Mouse (Mus musculus) kidney, postnatal 4 days (tissue): ENCODE measurements around the gene Ankrd12.
"Not testable (repeated sequence)": the region's sequence is repeated elsewhere in the genome, so short reads cannot be mapped to it uniquely, and the experiment has no call there.

ENCODE experiments used
- DNase-seq, 2 experiments: peaks; one replicate each; pipeline ENCODE4 v3.0.0; 2021; ENCODE audit warnings: mixed read lengths in 2 of 2

The Ankrd12 gene

DNA sequence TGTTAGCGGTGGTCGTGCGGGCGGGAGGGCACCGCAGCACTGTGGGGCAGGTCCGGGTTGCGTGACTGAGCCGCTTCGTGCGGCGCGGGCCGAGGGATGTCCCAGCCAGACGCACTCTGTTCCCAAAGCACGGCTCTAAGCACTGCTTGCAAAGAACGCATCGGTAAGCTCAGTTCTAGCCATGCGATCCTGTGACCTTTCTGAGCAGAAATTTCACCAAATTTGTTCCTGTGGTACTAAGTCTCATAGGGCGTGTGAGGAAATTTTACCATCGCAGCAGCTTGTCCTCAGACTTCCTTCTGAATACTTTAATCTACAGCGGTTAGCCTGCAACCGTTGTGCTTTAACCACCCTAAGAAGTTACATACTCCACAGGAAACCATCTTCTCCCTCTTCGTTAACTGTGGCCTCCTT, 555 bp upstream of the Ankrd12 start:
- DNase-seq = no peak

DNA sequence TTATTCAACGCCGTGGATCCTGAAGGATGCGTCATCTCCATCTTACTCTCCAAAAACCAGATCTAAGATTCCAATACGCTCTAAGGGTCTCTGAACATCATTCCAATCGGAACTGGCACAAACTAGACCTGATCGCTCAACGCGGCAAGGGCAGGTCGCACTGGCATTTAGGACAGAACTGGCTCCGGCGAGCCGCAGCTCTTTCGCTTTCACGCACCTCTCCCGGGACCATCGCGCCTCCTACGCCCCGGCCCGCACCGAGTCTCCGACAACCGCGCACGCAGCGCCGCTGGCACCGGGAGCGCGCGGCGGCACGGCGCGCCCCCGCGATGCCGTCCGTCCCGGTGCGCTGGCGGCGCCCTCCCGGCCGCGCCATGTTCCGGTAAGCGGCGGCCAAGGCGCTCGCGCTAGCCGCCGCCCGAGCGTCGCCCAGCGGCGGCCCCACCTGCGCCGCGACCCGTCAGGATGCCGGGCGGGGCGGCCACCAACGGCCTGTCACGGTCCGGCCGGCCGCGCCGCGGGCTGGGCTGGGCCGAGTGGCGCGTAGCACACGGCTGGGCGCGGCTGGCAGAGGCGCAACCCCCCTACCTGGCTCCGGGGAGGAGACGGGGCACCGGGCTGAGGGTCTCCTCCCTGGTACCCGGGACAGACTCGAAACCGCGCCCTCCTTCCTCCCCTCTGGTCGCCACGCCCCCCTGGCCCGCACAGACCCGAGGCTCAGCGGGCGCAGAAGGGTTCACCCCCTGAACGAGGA, 538 bp downstream of the Ankrd12 start:
- DNase-seq = peak; percentile 47 to 62

DNA sequence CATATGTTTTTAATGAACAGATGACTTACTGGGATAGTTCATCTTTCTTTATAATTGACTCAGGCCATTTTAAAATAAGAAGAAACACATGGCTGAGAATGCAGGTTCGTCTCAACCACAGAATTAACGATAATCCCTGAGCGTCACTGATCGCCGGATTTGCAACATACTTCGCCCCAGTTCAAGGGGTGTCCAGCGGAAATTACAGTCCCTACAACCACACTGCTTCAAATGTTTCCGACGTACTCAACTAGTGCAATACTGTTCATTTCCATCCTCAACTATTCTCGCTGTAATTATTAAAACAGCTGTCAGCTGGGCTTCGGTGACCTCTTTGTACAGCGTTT, 1.1 kb downstream of the Ankrd12 start:
- DNase-seq = no peak

DNA sequence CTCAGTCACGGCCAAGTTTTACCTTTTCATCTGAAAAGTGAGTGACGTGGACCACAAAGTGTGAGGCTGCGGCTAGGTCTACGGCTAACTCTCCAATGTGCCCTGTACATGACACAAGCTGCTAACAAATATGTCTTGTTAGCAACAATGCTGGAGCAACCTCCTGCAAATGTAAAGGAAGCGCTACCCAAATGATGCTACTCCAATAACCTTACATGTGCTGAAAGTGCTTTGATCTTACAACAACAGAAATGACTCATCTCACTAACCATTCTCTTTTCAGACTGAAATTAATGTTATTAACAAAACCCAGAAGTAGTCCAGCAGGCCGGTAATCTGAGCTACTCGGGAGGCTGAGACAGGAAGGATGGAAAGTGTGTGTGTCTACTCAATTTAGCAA, 2.9 kb downstream of the Ankrd12 start:
- DNase-seq = no peak

DNA sequence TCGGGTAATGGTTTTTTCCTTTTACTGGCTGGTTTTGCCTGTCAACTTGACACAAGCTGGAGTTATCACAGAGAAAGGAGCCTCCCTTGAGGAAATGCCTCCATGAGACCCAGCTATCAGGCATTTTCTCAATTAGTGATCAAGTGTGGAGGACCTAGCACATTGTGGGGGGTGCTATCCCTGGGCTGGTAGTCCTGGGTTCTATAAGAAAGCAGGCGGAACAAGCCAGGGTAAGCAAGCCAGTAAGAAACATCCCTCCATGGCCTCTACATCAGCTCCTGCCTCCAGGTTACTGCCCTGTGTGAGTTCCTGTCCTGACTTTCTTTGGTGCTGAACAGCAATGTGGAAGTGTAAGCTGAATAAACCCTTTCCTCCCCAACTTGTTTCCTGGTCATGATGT, 7.9 kb downstream of the Ankrd12 start:
- DNase-seq = not testable (repeated sequence)

DNA sequence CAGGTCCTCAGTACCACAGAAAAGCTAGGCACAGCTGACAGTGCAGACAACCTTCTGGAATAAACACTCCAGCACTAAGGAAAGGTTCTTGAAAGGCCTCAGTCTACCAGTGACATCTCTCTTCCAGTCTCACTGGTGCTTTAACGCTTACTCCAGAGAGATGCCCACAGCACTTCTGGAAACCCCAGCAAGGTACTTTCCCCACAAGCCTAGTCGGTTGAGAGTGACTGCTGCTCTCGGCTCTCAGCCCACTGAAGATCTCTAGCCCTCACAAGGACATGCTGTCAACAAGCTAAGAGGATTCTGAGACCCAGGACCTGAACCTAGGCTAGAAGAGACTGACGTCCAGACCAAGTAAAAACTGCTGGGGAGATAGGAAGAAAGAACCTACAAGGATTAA, 11.8 kb downstream of the Ankrd12 start:
- DNase-seq = no peak

DNA sequence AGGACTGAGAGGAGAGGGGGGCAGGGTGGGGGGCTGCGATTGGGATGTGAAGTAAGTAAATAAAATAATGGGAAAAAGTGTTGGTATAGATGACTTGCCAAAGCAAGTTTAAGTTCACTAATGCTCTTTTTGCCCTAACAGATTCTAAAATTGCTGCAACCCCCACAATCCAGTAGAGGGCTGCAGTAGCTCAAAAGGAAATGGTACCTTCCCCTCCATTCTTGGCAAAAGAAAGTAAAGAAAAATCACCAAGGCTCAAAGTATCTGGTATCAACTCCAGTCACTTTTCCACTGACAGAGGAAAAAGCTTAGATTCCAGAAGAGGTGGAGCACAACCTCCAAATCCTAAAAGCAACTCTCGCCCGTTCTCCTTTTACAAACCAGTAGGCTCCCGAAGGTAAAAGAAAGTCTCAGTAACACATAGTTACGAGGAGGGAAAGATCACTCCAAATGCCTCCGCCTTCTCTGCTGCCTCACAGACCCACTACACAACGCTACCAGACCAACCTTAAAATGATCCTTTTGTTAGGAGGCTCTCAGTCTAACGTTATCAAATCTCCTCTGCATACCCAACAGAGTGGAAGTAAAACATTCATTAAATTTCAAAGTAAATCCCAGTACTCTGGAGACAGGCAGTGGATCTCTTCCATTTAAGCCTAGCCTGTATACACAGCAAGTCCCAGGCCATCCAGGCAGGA, 15.5 kb downstream of the Ankrd12 start:
- no peak for DNase-seq

DNA sequence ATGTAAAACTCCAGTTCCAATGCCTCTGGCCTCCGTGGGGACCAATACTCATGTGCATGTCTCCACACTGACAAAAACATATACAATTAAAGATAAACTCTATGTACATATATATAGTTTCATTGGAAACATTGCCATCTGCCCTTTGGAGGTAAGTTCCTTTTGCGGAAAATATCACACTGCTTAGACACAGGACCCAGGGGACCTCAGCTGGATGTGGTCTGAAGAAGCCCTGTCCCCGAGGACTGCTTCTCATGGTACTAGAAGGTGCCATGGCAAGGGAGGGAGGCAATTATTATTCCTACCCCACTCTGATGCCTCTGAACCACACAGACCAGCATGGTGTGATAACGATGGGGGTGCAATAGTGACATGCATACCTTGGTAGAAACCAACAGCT, 18.7 kb downstream of the Ankrd12 start:
- no peak for DNase-seq

DNA sequence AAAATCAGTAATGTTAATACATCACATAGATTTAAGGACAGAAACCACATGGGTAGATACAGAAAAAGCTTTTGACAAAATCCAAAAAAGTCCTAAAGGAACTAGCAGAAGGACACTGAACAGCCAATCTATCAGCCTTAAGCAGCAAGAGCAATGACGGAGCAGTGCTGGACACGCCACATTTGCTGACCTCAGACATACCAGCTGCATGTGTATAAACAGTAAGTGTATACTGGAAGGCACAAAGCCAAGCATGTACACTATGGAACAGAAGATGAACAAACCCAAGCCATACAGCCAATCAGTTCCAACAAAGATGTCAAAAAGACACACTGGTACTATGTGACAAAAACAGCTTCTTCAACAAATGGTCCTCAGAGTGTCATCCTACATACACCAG, 19.7 kb downstream of the Ankrd12 start:
- DNase-seq = no peak

DNA sequence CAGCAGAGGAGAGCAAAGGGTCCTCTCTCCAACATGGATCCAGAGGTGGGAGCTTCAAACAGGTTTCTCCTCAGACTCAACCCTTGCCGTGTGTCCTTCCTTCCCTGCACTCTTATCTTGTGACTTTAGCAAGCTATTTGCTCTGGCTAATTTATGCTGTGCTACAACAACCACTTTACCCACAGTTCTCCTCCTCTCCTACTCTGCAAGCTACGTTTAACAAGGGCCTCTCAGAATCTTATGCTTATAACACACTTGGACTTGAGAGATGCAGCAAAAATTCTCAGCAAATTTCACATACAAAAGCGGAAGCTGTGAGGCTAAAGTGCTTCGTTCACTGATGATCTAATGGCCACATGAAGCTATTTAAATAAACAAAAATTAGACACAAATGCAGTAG, 23.5 kb downstream of the Ankrd12 start:
- no peak for DNase-seq

DNA sequence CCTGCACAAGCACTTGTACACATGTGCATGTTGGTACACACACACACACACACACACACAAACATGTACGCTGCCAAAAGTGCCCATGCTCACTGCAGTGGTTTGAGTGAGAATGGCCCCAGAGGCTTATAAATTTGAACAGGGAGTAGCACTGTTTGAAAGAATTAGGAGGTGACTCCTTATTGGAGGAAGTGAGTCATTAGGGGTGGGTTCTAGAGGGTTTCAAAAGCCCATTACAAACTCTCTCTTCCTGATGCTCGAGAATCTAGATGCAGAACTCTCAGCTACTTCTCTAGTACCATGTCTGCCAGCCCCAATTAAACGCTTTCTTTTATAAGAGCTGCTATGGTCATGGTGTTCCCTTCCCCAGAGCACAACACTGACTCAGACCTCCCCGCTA, 28.1 kb downstream of the Ankrd12 start:
- no peak for DNase-seq

DNA sequence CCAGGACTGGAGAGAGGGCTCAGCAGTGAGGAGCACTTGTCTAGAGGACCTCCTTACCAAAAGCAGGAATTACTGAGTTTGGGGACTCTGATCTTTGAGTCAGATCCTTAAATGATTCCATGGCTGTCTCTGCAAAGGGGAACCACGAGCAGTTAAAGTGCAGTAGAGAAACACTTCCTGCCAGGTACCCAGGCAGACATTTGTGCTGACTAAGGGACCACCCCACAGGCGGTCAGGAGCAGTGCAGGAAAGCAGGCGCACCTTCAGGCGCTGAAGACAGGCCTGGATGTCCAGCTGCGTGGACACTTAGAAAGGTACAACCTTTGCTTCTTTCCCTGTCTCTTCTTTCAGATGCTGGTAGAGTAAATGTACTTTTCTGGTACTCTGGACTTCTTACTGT, 28.7 kb downstream of the Ankrd12 start:
- DNase-seq = peak in 1 of 2 experiments; percentile 21

DNA sequence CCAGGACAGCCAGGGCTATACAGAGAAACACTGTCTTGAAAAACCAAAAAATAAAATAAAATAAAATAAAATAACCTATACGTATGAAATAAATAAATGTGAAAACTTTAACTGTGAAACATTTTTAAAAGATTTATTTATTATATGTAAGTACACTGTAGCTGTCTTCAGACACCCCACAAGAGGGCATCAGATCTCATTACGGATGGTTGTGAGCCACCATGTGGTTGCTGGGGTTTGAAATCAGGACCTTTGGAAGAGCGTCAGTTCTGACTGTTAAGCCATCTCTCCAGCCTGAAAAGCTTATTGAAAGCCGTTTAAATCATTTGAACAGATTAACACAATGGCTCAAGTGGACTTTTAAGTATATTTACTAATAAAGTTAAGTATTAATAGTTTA, 33.2 kb downstream of the Ankrd12 start:
- not testable (repeated sequence) for DNase-seq

DNA sequence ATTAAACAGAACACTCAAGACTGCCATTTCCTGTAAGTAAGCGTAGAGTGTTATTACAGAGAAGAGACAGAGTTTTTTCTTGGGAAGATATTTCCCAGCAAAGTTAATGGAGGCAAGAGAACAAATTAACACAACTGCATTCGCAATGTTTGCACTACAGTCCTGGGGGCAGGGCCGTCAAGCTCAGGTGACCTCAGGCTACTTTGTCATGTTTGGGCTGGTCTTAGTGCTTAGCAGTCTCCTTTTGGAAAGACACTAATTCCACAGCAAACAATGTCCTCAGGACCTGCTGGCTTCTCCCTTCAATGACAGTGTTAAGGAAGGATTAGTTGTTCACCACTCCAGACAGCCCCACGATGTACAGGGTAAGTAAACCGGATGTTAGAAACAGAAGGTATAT, 35.9 kb downstream of the Ankrd12 start:
- DNase-seq = no peak

DNA sequence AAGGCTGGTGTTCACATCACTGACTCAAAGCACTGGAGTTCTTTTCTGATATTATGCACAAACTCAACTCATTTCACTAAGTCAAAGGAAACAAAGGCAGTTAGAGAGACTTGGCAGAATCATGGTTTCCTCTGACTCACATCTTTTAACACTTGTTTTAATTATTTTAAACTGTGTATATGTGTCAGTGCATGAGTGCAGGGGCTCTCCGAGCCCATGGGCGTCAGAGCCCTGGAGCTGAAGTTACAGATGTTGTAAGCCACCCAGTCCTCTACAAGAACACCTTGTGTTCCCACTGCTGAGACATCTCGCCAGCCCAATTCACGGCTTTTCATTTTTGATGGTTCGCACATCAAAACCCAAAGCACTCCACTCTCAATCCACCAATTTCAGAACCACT, 43.6 kb downstream of the Ankrd12 start:
- DNase-seq = no peak

DNA sequence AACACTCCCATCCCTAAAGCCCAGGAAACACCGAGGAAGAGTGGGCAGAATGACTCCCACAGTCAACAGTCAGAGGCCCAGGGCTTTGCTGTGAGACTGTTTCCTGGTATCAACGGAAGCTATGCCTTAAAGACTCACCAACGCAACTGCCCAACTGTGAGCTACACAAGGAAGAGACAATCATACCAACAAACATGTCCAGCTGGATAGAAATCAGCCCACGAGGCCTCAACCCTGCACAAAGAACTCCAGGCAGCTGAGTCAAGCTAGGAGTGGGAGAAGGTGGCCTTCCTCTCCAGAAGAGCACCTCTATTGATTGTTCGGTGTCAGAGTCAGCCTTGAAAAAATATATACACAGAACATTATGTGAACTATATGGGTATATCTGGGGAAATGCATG, 44.9 kb downstream of the Ankrd12 start:
- no peak for DNase-seq

DNA sequence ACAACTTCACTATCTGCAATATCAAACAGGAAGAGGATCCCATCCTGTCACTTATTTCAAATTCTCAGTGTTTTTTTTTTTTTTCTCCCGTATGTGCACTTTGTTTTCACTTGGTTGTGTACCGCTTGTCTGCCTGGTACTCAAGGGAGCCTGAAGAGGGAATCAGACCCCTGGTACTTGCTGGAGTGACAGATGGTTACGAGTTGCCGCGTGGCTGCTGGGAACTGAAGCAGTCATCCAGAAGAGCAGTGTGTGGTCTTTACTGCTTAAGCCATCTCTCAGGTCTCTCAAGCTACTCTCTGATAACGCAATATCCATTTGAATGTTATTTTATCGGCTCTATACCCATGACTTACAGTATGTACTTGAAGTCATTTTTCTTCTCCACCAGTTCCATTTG, 52.7 kb downstream of the Ankrd12 start:
- no peak for DNase-seq

DNA sequence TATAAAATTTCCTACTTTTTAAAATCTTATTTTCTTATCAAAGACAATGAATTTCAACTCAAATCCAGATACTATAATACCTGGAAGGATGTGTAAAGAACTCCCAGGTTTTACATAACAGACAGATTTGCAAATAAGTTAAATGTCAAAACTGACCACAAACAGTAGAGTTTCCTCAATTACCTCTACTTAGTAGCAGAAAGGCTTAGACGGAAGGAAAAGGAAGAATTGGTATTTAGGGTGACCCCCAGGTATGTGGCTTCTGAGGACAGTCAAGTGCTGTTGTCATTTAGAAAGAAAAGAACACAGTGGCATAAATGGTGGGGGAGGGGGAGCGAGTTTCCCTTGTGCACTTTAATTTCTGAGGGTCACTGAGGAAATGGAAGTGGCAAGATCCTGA, 65.1 kb downstream of the Ankrd12 start:
- DNase-seq = no peak

DNA sequence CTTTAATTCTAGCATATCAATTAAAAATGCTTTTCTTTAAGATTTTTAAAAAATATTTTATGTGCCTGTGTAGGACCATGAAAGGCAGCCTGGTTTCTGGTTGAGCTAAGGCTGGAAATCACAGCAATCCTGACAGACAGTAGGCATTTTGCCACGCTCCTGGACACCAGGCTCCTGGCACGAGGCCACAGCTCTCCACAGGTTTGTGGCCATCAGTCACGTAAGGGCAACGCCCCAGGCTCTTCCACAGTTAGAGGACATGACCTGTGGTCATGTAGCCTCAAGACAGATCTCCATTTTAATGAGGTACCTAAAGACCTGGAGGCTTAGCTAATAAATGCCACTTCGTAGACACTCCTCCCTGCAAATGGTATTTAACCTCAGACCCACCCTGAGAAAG, 69.0 kb downstream of the Ankrd12 start:
- DNase-seq = peak in 1 of 2 experiments; percentile 8

DNA sequence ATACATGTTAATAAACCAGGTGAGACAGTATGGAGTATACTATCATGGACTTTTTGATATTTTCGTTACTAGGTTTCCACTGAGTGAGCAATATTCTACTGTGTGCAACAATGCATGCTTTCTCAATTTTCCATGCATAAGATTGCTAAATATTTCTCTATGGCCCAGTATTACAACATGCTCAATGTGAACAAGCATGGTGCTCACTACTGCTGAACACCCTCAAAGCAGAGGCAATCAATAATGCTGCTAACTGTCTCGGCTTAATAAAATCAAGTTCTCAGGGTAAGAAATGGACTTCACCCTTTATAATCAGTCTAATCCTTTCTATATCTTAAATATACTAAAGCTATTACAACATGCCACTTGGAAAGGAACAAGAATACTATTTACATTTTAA, 69.4 kb downstream of the Ankrd12 start:
- no peak for DNase-seq

DNA sequence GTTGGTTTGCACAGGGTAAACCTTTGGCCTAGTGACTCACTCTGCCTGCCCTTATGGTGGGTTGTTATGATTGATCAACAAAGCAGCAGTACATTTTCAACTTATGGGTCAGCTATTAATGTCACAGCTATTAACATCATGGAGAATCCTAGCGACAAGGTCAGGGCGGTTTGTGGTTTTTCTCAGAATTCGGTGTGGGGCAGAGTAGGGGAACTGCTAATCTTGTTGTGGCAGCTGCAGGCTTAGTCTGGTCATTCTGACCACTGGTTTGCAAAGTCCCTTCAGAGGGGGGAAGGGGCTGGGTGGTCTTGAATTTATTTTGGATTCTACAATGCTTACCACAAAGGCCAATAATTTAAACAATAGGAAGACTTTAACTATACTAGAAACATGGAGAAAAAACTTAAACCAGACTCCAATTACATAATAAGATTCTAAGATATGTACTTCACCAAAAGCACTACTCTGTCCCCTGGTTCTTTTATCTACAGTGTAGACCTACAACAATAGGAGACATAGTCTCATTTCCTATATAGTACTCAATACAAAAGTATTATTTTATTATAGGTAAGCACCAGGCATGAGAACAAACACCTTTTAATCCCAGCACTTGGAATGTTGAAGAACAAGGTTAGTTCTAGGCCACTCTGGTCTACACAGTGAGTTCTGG, 88.6 kb downstream of the Ankrd12 start:
- DNase-seq = no peak

DNA sequence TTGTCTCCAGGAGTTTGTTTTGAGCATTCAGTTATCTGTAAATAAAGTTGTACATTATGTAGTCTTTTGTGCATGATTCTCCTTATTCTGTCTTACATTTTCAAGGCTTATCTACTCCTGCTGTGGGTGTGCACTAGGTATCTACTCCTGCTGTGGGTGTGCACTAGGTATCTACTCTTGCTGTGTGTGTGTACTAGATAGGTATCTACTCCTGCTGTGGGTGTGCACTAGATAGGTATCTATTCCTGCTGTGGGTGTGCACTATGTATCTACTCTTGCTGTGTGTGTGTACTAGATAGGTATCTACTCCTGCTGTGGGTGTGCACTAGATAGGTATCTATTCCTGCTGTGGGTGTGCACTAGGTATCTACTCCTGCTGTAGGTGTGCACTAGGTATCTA, 100.2 kb downstream of the Ankrd12 start:
- not testable (repeated sequence) for DNase-seq

DNA sequence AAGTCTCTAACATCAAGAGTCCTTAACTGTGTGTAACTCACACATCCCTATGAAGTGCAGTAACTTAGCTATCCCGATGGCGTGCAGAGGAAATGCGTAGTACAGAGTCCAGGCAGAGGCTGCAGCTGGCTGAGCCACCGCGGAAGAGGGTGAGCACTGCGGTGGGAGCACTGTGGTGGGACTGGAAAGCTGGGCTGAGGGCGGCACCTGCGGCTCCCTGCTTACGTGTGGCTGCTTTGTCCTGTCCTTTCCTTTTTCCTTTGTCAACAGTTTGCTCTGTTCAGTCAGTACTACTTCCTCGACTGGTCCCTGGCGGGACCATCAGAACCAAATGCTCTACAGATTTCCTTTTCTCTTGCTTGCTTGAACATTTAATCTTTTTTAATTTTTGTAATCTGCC, 109.1 kb downstream of the Ankrd12 start:
- DNase-seq = no peak

DNA sequence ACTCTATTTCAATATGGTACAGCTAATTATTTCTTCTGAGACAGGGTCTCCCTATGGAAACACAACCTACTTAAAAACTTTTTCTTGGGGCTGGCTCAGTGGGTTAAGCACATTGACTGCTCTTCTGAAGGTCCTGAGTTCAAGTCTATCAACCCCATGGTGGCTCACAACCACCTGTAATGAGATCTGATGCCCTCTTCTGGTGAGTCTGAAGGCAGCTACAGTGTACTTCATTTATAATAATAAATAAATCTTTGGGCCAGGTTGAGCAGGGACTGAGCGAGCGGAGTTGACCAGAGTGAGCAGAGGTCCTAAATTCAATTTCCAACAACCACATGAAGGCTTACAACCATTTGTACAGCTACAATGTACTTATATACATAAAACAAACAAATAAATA, 114.6 kb downstream of the Ankrd12 start:
- no peak for DNase-seq
